Mouse (Mus musculus): ENCODE measurements at regions not wholly inside any gene's neighbourhood (a gene's known extent, or its start where the extent isn't known, plus 50 kb on each side); places are given as distances from the start of the nearest gene placed in this dataset.

- DNase-seq (ENCODE audit: low read depth, low spot score) = no peak
Measured at GRCm38 (mm10) chr4:18349157-18349556, 1256.1 kb upstream of the Gm12353 start.

GRCm38 (mm10) chr4:18365514-18365913, 1239.7 kb upstream of the Gm12353 start:
- DNase-seq (ENCODE audit: low read depth, low spot score) = no peak

GRCm38 (mm10) chr4:18365916-18366315, 1239.3 kb upstream of the Gm12353 start:
- peak; percentile 15 for DNase-seq (ENCODE audit: low read depth, low spot score)

GRCm38 (mm10) chr4:18394815-18395521, 1210.3 kb upstream of the Gm12353 start:
- DNase-seq (ENCODE audit: low read depth, low spot score) = peak; percentile 77

DNA sequence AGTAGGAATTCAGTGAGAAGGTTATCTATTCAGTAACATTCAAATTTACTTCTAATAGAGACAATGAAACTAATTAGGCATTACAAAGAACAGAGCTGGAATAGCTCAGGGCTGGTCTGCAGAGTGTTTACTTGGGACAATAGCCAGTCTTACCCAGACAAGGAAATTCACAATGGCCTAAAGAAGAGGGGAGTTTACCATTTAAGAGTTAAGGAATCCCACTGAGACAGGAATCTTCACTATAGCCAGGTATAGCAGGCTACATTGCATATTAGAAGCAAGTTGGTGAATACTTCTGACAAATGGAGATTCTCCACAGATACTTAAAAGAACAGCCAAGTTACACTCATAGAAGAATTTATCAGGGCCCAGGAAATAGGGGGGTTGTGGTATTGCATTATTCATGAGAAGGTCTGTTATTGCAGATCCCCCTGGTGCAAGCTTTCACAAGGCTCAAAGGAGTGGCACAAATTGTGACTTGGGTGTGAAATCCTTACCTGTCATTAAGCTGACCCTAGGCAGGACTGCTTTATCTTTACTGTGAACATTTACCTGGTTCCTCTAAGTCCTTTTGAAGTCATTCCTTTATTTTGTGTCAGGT, 1209.6 kb upstream of the Gm12353 start:
- peak; percentile 93 for DNase-seq (ENCODE audit: low read depth, low spot score)

GRCm38 (mm10) chr4:18410338-18410737, 1194.9 kb upstream of the Gm12353 start:
- DNase-seq (ENCODE audit: low read depth, low spot score) = no peak

- peak; percentile 29 for DNase-seq (ENCODE audit: low read depth, low spot score)
Measured at GRCm38 (mm10) chr4:18441385-18441784, 1163.9 kb upstream of the Gm12353 start.

- no peak for DNase-seq (ENCODE audit: low read depth, low spot score)
Measured at GRCm38 (mm10) chr4:18444284-18445004, 1160.8 kb upstream of the Gm12353 start.

DNA sequence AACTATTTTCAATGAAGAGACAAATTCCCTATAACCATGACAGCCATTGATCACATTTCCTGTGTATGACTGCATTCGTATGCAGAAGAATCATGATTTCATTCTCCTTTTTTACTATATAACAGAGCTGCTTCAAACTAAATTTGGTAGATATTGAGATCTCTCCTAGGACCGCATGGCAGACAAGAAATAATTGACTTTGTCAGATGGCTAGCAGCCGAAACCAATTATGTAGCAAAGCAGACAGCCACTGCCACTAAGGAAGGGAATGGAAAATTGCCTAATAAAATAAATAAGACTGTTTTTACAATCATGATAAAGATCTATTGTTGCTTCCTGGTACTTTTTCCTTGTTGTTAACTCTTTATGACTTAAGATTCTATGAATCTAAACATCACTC, 1143.6 kb upstream of the Gm12353 start:
- no peak for DNase-seq (ENCODE audit: low read depth, low spot score)

DNA sequence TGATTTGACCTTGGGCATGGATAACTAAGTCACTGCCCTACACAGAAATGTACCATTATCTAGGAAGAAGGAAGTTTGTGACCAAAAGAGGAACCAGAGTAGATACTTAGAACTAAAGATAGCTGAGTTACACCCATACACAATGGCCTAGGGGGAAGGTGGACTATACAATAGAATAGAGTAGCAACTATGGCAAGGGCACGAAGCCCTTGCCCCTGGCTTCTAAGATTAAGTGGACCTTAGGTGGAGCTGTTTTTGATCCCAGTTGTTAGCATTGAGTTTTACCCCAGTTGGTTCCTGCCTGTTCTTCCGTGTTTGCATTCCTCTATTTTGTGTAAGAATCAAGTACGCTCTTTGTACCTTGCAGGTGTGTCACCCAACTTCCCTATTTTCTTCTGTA, 1137.0 kb upstream of the Gm12353 start:
- peak; percentile 56 for DNase-seq (ENCODE audit: low read depth, low spot score)

- peak; percentile 68 for DNase-seq (ENCODE audit: low read depth, low spot score)
Measured at GRCm38 (mm10) chr4:18469534-18469933, 1135.7 kb upstream of the Gm12353 start.
